Comparison of ENCODE assay signal across 11 mouse cellular contexts in the genomic region with DNA sequence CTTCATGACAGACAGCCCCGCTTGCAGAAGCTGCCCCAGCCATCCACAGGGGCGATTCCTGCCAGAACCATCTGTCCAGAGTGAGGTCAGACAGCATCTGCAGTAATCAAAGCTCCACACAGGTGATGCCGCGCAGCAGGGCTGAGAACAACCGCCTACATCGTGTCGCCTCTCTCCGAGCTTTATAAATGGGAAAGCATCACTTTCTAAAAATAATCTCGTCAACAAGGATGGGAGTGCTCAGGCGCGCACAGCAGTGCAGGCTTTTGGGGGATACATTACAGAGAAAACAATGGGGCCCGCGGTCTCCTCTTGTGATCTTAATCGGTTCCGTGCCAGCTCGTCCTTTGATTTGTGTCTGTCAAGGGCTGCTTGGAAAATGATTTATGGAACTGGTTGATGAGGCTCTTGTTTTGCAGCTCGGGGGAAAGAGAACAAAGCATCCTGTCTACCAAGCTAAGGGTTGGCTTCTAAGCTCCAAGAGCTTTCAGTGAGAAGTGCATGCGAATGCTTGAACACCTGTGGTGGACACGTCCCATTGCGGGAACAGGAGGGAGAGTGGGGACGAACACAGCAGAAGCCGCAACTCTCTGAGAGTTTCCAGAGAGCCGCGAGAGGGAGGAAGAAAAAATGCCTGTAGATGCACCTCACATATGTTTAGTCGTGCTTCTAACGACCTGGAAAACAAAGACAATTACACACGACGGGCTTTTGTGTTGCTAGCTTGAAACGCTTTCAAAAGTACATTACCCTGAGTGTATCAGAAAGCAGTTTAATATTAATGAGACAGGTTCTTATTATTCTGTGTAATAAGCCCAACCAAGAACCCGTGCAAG. TPM values are rescaled to one million over a fixed set of nuclear protein-coding genes. Genes with fewer than 3 reads are reported as not detected.
DNase-seq lines count a peak whose midpoint lies in the region; ATAC-seq and TF ChIP-seq lines count a peak whose summit lies in the region.
"Had no signal": no experiment of that assay in that cellular context is flagged by ENCODE, and none has a peak within 500 bp of the region (broad histone marks: within the 10 kb centered on the region; RNA-seq: fewer than 3 reads in every experiment).

No protein-coding gene starts in this region.

- no peak overlapping the region for H3K27ac ChIP-seq in ES-Bruce4 (ENCODE audit: insufficient read depth, low read length)
- H3K27ac ChIP-seq in forebrain, embryonic 10.5 days: peak overlapping the region; percentile 48
- no peak overlapping the region for H3K27ac ChIP-seq in limb, embryonic 11.5 days (replicated peaks; ENCODE audit: low read depth, low read length)
- H3K27ac ChIP-seq: macrophage had no signal

- WGBS in forebrain, embryonic 10.5 days: 20% methylated on average over 30 of the region's 30 CpGs
- 18% methylated on average over 30 of the region's 30 CpGs for WGBS in limb, embryonic 11.5 days

- H3K4me1 ChIP-seq in ES-Bruce4 (ENCODE audit: control insufficient read depth, insufficient read depth, low read length): peaks cover 2% of the 10 kb centered on the region
- H3K4me1 ChIP-seq in forebrain, embryonic 10.5 days: peaks cover 38% of the 10 kb centered on the region
- H3K4me1 ChIP-seq in limb, embryonic 11.5 days (ENCODE audit: control insufficient read depth, insufficient read depth, low read length): peaks cover 13% of the 10 kb centered on the region; the same call in 1 of the 2 replicates

- H3K27me3 ChIP-seq in ES-Bruce4 (ENCODE audit: control insufficient read depth, insufficient read depth, low read length, poor library complexity, severe bottlenecking): no peaks in the 10 kb centered on the region
- H3K27me3 ChIP-seq in forebrain, embryonic 10.5 days (ENCODE audit: poor library complexity, severe bottlenecking): peaks cover 39% of the 10 kb centered on the region
- no peaks in the 10 kb centered on the region for H3K27me3 ChIP-seq in limb, embryonic 11.5 days (ENCODE audit: control insufficient read depth, insufficient read depth, low read length)

- H3K9ac ChIP-seq in ES-Bruce4 (ENCODE audit: low read depth, poor library complexity, severe bottlenecking): peak overlapping the region; percentile 12; the same call in 1 of the 2 replicates
- no peak overlapping the region for H3K9ac ChIP-seq in limb, embryonic 11.5 days (ENCODE audit: low read length)

- TF ChIP-seq CTCF in ES-Bruce4 (IDR thresholded peaks at IDR 0.05; ENCODE audit: low read depth, low read length): no peak

- ATAC-seq in limb, embryonic 11.5 days (ENCODE audit: insufficient number of reproducible peaks, low FRiP score, low TSS enrichment, low read depth): no peak

- TF ChIP-seq EP300 in ES-Bruce4 (IDR thresholded peaks at IDR 0.05; ENCODE audit: insufficient read depth, low read depth, low read length): no peak

- TF ChIP-seq POLR2A in ES-Bruce4 (IDR thresholded peaks at IDR 0.05; ENCODE audit: insufficient read depth, low read length): no peak

- peak overlapping the region; percentile 28; the same call in 1 of the 2 replicates for H3K4me2 ChIP-seq in limb, embryonic 11.5 days (ENCODE audit: low read depth, severe bottlenecking)

- DNase-seq in heart, adult 11 months: peak; percentile 77
- DNase-seq in heart, postnatal 25 days (ENCODE audit: low spot score): no peak
- no peak for DNase-seq in forebrain, embryonic 10.5 days (ENCODE audit: extremely low spot score, low spot score)
- DNase-seq in limb, embryonic 11.5 days (ENCODE audit: low spot score): peak; percentile 36
- DNase-seq in spleen, postnatal 4 days (ENCODE audit: low spot score in 2 of 2): no peak
- no peak for DNase-seq in urinary bladder, postnatal 25 days (ENCODE audit: low spot score)
- no peak for DNase-seq in c-Kit-positive CD71-positive TER-119-positive erythroid progenitor cells, embryonic 14.5 days (ENCODE audit: low spot score)

- no peaks in the 10 kb centered on the region for H3K9me3 ChIP-seq in ES-Bruce4 (replicated peaks; ENCODE audit: control insufficient read depth, insufficient read depth, low read length, poor library complexity, severe bottlenecking)
- no peaks in the 10 kb centered on the region for H3K9me3 ChIP-seq in forebrain, embryonic 10.5 days
- H3K9me3 ChIP-seq in limb, embryonic 11.5 days (ENCODE audit: control insufficient read depth, low read length): no peaks in the 10 kb centered on the region
- H3K9me3 ChIP-seq: G1E had no signal

- intact Hi-C loops in heart, postnatal 25 days (cut with DNase I): no loop called here

- no peaks in the 10 kb centered on the region for H3K36me3 ChIP-seq in ES-Bruce4 (ENCODE audit: control insufficient read depth, insufficient read depth, low read length, poor library complexity, severe bottlenecking)
- H3K36me3 ChIP-seq in forebrain, embryonic 10.5 days (replicated peaks): no peaks in the 10 kb centered on the region
- no peaks in the 10 kb centered on the region for H3K36me3 ChIP-seq in limb, embryonic 11.5 days (ENCODE audit: control insufficient read depth, insufficient read depth, low read length)
- H3K36me3 ChIP-seq: G1E had no signal

- H3K4me3 ChIP-seq in ES-Bruce4 (ENCODE audit: low read depth, low read length): peak overlapping the region; percentile 73
- peak overlapping the region; percentile 36 for H3K4me3 ChIP-seq in forebrain, embryonic 10.5 days
- no peak overlapping the region for H3K4me3 ChIP-seq in limb, embryonic 11.5 days (ENCODE audit: low read depth, low read length)
- H3K4me3 ChIP-seq: erythroblast, embryonic 14.5 days had no signal

RNA-seq across cellular contexts. Expression of a gene that starts 44.2 kb away (rescaled TPM):
- 10 to 100 TPM; 35.1 to 36.0 TPM for total RNA-seq in heart, postnatal 25 days (2021)
- polyA plus RNA-seq in ES-Bruce4 (2011; ENCODE audit: insufficient read depth, insufficient read length, low read depth, missing spikeins): 10.1 and 11.2 TPM in 2 replicates
- polyA plus RNA-seq in forebrain, embryonic 10.5 days (2016; fragmentation: Nextera tagmentation; extraction: Ambion mirVana): 1.6 and 2.2 TPM in 2 replicates
- 1.3 and 1.5 TPM in 2 replicates for polyA plus RNA-seq in limb, embryonic 11.5 days (2014; fragmentation: Nextera tagmentation; extraction: Ambion mirVana)

Comparison
In these comparisons a context has a peak if more than half of its experiments do, and no peak if none do; other contexts are left out.
1. DNase-seq: peak in heart, adult 11 months (single experiment) and limb, embryonic 11.5 days (single experiment); none in heart, postnatal 25 days (single experiment), forebrain, embryonic 10.5 days (single experiment), spleen, postnatal 4 days (0 of 2), urinary bladder, postnatal 25 days (single experiment) and c-Kit-positive CD71-positive TER-119-positive erythroid progenitor cells, embryonic 14.5 days (single experiment).